Mouse (Mus musculus): ENCODE results near the gene Cerkl.

The Cerkl gene

DNA sequence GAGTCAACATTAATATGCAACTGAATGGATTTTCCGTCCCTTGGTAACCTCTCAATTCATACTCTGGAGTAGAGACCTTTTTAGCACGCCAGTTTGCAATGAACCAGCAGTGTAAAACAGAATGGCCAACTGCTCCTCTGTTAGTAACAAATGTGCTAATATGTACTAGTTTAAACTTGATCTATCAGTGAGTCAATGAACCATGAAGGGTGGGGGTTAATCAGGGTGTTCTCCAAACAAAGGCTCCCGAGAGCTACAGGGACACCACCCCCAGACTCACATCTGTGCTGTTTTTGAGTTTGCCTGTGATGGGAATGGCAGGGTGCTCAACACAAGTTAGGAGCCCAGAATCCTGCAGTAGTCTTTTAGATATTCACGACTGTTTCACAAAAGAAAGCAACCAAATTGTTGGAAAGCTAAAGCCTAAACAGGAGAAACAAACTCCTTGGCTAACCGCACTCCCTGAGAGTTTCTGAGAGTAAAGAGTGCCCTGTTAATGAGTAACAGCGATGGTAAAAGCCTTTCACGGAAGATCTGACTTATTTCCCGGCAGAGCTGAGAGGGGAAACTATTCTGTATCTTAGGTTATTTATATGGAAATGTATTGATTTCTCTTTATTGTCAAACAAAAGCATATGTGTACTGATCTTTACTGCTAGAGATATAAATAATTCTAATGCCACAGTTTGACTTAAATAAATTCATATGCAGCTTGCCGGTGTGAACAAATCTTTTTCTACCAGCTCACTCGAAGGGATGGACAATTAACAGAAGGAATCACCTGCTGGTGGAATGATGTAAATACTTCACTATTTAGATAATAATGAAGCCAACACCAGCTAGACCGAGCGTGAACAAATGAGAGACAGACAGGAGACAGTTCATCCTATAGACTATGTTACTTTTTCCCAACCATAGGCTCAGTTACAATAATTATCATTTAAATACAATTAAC is 77.2 kb downstream of the Cerkl start:
- in situ Hi-C loops (cut with MboI; ENCODE audit: low sequenced_read_pairs), result loop anchor here (10.0 kb wide), 1 partner anchor 115 kb away; no protein-coding TSS in a partner anchor

DNA sequence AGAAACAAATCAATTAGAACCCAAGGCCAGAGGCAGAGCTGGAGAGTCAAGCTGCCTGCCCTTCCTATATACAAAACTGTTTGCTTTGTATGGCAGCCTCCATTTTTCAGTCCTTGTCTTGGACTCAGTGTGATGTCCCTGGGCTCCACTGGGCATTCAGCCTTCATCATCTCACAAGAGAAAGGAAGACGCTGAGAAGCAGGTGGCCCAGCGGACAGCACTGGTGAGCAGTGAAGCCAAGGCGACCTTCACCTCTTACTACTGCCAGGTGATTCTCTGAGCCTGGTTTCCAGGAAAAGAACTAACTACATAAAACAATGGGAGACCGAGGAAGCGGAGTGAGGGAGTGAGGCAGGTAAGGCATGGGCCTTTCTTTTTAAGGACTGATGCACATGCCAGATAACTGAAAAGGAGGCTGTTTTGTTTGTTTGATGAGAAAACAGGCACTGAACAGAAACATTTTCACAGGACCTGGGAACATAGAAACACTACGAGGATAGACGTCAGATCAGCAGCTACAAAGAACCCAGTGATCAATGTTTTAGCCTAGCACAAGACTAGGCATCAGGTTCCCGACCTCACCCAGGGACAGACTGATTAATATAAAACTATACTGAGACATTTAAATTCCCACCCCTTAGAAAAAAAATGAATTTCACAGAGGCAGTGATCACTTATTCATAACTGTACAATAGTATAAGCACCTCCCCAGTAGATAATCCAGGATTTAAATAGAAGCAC is 78.1 kb downstream of the Cerkl start:
- in situ Hi-C loops (cut with MboI; ENCODE audit: low sequenced_read_pairs), result loop anchor here (10.0 kb wide), 1 partner anchor 116 kb away; no protein-coding TSS in a partner anchor

DNA sequence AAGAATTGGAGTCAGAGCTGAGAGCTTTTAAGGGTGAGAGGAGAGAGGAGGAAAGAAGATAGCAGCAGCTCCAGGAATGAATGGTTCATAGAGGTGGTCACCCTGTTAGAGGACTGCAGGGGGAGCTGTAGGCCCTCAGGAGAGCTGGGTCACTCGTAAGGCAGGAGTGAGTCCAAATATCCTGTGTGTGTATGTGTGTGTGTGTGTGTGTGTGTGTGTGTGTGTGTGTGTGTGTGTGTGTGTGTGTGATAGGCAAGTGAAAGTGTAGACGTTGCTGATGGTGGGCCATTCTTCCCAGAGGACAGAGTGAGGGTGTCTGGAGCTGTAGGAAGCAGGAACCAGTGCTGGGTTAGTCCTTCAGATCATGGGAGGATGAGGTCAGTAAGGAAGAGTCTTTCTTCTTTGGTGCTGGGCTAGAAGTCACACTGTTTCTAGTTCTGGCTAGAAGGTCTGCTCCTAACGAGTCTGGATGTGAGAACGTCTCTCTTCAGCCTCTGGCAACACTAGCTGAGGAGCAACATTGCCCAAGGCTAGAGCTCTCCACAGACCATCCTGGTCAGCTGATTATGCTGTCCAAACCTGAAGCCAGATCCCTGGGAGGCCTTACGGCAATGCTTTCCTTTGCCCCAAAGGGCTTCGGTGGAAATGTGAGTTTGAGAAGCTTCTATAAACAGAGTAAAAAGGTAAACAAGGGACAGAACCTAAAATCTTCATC is 83.9 kb downstream of the Cerkl start:
- in situ Hi-C loops (cut with MboI; ENCODE audit: low sequenced_read_pairs), result loop anchor here (10.0 to 25.0 kb wide), 2 partner anchors 122 to 415 kb away; no protein-coding TSS in a partner anchor

DNA sequence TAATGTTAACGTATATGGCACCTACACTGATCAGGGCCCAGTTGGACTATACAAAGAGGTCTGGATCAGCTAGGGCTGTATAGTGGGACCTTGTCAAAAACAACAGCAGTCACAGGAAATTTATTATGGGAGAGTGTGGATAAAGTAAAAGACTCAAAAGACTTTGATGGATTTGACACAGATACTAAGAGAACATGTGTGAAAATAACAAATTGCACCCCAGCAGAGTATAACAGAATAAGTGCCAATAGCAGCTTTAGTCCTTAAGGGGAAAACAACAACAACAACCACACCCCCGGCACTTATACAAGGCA is 84.5 kb downstream of the Cerkl start:
- in situ Hi-C loops (cut with MboI; ENCODE audit: low sequenced_read_pairs), result loop anchor here (10.0 to 25.0 kb wide), 2 partner anchors 123 to 415 kb away; no protein-coding TSS in a partner anchor

DNA sequence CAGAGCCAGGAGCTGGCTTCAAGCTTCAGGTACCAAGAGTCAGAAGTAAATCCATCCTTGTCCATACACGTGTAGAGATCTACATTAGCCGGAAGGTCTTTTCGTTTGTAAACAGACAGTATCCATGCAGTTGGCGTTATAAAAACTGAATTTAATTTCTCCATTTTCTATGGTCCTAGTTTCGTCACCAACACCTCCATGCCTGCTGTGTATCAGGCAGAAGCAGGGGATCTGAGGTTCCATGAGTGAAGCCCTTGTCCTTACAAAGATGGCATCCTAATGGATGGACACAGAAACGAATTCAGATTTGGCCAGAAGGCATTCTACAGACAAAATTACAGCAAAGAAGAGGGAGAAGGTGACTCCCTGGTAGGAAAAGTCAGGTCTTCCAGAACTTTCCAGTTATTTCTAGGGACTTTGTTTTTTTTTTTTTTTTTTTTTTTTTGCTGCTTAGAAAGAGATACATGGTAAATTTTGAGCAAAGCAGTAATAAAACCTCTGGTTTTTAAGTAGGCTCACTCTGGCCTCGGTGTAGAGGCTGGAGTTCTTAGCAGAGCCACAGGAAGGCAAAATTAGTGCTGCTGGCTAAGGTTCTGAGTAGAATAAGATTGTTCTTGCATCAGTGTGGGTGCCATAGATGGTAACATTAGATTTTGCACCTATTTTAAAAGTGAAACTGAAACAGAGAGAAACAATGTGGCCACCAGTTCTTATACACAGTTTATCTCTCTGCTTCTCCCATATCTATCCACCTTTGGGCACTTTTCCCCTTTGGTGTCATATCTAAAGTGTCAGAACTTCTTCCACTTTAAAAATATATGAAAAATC is 85.0 kb downstream of the Cerkl start:
- in situ Hi-C loops (cut with MboI; ENCODE audit: low sequenced_read_pairs), result loop anchor here (10.0 to 25.0 kb wide), 2 partner anchors 123 to 416 kb away; no protein-coding TSS in a partner anchor

DNA sequence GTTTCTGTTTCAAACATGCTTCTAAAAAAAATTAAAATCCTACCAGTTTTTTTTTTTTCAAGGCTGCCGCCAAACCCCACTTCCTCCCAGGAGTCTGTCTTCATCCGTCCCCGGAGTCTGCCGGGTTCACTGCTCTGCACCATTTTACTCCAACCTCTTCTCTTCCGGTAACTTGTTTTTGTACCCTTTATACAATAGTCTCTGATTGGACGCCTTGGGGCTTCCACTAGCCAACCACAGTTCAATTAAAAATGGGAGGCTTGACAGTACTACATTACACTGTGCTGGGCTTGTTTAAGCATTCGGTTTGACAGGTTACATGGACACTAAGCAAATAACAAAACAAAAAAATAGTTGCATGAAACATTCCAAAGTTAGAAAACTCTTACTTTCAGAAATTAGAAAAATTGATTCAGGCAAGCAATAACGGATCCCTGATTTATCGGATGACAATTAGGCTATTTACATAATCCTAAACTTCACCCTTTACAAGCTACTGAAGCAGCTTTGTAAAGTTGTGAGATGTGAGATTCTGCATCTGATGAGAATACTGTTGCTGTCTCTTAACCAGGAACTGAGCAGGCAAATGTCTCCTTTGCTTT is 85.8 kb downstream of the Cerkl start:
- in situ Hi-C loops (cut with MboI; ENCODE audit: low sequenced_read_pairs), result loop anchor here (10.0 to 25.0 kb wide), 2 partner anchors 124 to 416 kb away; no protein-coding TSS in a partner anchor

DNA sequence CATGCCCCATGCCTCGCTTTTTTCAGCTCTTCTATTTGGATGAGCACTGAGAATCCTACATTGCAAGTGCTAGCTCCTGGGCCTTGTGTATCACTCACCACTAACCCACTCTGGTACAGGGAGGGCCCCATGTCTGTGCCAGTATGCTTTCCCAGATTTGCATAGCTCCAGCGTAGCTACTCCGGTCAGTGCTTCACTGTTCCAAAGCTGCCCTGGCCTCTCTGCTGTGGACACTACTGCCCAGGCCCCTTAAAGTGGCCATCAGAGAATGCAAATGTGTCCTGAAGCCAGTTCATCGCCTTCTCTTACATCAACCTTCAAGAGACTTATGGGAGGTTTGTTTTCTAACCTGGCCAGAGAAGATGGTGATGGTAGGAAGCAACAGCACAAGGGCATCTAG is 86.7 kb downstream of the Cerkl start:
- in situ Hi-C loops (cut with MboI; ENCODE audit: low sequenced_read_pairs), result loop anchor here (10.0 to 25.0 kb wide), 2 partner anchors 125 to 417 kb away; no protein-coding TSS in a partner anchor

DNA sequence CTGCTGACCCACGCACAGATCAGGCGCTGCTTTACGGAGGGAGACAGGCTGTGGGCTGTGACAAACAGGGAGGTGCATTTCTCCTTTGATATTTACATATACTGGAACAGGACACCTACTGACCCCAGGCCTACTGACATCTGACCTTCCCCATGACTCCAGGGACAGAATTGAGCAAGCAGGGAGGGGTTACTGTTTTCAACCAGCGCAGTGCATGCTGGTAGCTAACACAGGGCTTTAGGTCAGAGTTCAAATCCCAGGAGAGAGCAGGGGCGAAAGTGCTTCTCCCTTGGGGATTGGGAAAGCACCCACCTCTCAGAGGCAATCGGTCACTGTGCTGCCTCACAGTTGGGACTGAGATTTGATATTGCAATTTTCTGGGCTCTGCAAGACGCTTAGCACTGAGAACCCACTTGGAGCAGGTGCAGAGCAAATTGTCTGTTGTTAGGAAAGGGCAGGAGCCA is 87.5 kb downstream of the Cerkl start:
- in situ Hi-C loops (cut with MboI; ENCODE audit: low sequenced_read_pairs), result loop anchor here (25.0 kb wide), 1 partner anchor 418 kb away; no protein-coding TSS in a partner anchor

DNA sequence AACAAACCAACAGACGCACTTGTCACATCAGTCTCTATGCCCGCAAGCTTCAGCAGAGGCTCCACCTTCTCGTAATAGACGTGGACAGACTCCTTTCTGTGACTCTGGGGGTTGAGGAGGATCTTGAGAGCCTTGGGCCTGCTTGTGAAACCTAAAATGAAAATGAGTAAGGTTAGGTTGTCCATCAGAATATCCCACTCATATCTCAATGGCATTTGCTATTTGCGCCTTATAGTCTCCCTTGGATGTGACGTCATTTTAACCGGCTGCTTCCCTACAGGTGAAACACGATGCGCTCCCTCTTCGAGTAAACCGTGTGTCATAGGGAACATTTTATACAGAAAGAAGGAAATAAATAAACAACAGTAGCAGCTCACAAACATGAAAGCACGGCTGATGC is 87.9 kb downstream of the Cerkl start:
- in situ Hi-C loops (cut with MboI; ENCODE audit: low sequenced_read_pairs), result loop anchor here (25.0 kb wide), 1 partner anchor 419 kb away; no protein-coding TSS in a partner anchor

DNA sequence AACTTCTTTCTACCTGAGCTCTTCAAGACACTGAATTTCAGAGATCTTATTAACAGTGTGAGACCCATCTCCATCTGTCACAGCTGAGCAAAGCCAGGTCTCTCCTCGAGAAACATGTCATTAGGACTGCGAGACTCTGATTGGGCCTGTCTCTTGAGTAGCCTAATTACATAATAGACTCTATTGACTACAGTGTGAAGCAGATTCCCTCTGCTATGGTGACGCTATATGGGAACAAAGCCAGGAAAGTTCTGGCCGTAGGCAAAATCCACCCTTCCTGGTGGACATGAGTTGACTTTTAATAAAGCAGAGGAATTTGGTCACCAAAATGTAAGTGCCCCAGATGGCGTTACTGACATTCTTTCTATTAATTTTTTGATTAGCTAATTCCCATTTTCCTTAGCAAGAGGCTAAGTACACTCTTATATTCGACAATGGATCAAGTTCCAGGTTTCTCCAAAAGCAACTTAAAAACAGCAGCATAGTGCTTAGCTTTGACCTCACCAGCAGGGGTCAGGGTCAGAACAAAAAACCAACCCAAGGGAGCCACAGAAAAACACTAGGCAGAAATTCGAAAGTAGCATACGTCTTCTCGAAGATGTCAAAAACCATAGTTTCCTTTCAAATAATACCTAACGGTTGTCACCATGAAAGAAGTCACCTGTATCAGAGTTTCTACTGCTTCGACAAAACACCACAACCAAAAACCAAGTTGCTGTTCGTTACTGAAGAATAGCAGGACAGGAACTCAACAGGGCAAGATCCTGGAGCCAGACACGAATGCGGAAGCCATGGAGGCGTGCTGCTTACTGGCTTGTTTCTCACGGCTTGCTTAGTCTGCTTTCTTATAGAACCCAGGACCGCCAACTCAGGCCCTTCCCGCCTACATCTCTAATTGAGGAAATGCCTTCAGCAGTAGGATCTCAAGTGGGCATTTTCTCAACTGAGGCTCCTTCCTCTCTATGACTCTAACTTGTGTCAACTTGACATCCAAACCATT is 88.8 kb downstream of the Cerkl start:
- in situ Hi-C loops (cut with MboI; ENCODE audit: low sequenced_read_pairs), result loop anchor here (25.0 kb wide), 1 partner anchor 420 kb away; no protein-coding TSS in a partner anchor

DNA sequence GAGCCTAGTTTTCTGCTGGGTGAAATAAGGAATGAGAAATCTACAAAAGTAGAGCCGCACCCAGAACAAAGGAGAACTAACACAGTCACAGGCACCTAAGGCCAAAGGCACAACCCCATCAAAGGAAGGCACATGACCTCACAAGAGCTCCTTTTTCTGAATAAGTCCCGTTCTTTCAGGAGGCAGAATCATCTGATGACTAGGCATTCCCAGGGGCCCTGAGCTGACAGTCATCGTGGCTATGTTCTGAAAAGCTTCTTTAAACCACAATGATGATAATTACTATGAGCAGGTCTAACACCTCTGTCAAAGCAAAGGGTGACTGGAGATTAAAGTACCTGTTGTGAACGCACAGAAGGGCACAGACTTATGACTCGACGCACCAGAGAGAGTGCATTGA is 92.7 kb downstream of the Cerkl start:
- in situ Hi-C loops (cut with MboI; ENCODE audit: low sequenced_read_pairs), result loop anchor here (25.0 kb wide), 1 partner anchor 423 kb away; no protein-coding TSS in a partner anchor

DNA sequence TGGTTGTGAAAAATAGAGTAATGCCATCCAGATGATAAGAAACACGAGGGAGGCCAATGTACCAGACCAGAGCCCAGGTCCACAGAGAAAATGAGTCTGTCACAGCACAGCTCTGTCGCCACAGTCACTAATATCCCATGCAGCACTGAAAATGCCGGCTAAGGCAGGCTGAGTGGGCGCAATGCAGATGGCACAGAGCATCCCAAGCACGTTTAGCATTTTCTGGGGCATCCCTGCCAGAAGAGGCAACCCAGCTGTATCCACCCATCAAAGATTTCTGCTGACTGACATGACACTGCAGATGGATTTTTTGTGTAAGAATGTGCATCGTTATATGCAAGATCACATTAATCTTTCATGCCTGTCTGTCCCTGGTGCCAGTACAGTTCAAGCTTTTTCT is 94.6 kb downstream of the Cerkl start:
- in situ Hi-C loops (cut with MboI; ENCODE audit: low sequenced_read_pairs), result loop anchor here (25.0 kb wide), 1 partner anchor 425 kb away; no protein-coding TSS in a partner anchor

DNA sequence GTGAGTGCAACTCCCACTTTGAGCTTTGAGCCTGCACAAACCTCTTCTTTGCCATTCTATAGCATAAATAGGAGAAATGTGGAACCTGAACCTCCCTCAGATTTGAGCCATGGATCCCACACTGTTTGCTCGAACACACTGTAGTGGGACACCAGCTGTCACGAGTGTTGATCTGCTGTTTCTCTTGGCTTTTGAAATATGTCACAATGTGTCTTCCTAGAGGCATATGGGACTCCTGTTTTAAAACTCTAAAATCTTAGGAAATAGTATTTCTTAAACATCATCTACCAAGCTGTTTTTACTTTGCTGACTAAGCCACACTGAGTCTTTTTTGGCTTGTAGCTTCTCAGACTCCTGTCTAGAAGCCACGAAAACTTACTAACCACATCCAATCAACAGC is 98.8 kb downstream of the Cerkl start:
- in situ Hi-C loops (cut with MboI; ENCODE audit: low sequenced_read_pairs), result loop anchor here (25.0 kb wide), 1 partner anchor 429 kb away; no protein-coding TSS in a partner anchor

DNA sequence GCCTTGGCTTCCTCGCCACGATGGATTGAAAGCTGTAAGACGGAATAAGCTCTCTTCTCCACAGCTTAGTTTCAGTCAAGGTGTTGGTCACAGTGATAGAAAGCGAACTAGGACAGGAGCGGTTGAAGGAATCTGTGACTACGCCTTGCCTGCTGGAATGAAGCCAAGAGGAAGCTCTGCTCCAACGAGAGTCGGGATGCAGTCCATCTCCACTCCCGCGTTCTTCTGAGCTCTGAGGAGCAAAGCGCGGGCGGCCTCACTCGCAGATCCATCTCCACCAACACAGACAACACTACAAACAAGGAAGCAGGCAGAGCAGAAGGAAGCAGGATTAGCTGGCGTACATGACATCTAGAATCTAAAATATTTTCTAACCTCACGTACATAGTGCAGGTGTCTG is 101.8 kb downstream of the Cerkl start:
- in situ Hi-C loops (cut with MboI; ENCODE audit: low sequenced_read_pairs), result loop anchor here (25.0 kb wide), 1 partner anchor 433 kb away; no protein-coding TSS in a partner anchor

DNA sequence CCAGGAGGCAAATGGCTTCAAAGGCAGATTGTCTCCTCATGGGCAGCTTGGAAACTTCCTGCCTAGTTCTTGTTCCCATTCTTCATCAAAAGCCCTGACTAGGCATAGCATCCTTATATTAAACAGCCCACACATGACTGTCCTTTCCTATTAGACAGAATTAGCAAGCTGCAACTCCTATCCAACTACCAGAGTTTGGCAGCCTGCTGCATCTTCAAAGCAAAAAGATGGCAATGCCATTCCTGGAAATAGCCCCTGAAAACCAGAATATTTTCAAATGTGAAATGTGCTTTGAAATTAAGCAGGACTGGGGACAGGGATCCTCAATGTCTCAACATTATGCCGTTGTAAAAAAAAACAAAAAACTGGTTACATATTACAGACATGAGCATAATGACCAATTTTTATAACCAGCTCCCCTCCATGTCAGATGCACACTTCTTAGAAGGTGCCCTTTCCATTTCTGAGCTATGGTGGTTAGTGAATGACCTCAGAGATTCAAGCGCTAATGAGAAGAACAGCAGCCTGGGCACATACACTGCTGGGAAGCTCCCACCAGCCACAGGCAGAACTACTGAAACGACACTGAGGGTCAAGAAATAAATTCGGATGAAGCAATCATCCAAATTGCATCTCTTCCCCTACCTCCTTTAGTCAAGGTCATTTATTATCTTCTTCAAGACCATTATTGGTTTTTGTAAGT is 104.3 kb downstream of the Cerkl start:
- in situ Hi-C loops (cut with MboI; ENCODE audit: low sequenced_read_pairs), result loop anchor here (25.0 kb wide), 1 partner anchor 435 kb away; no protein-coding TSS in a partner anchor

DNA sequence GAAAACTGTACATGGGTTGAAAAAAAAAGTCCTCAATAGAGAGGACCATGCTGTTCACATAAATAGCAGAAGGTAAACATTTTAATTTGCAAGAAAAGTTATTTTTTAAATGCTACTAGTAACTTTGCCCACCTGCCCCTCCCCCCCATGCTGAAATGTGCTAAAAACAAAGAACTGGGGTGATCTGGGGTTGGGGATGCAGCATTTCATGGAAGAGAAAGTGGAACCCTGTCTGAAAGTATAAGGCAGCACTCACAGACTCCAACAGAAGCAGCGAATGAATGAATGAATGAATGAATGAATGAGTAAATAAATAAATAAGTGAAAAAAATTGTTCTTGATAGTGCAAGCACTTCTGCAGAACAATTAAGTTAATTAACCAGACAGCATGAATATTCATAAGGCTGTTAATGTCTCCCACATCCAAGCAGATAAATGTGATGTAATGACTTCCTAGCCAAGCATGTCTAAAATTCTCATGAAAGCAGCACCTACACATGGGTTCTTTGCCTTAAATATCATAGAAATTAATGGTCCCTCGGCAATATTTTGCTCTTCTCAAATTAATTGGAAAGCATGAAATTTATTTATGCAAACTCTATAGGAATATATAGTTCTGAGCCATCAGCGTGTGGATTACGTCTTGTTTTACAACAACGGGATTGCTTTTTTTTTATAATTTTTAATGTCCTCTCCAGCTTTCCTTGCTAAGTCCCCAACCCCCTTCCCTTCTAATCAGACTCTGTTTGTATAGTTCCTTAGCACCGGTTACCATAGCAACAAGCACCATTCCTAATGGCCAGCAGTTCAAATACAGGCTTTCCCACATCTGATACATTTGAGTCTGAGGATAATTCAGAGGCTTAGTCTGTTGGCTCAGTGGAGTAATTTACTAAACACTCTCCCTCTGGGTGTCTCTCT is 105.1 kb downstream of the Cerkl start:
- in situ Hi-C loops (cut with MboI; ENCODE audit: low sequenced_read_pairs), result loop anchor here (25.0 kb wide), 1 partner anchor 436 kb away; no protein-coding TSS in a partner anchor

Data from CH12F3 (cell line).